In genomic region chr11:23008824-23009200, GRCm38 (mm10) we compare ENCODE assay signal across 8 mouse cellular contexts. TPM values are rescaled to one million over a fixed set of nuclear protein-coding genes. Genes with fewer than 3 reads are reported as not detected.
A peak's percentile ranks its signal among the peaks of the same experiment; 100 is the strongest.
DNase-seq lines count a peak whose midpoint lies in the region; ATAC-seq and TF ChIP-seq lines count a peak whose summit lies in the region.

No protein-coding gene starts in this region.

- peak overlapping the region; percentile 87 for H3K4me2 ChIP-seq in heart, embryonic 11.5 days
- peak overlapping the region; percentile 75 for H3K4me2 ChIP-seq in heart, embryonic 16.5 days (ENCODE audit: low read depth, low read length)
- H3K4me2 ChIP-seq in liver, embryonic 16.5 days (ENCODE audit: low read depth, low read length): peak overlapping the region; percentile 86

- H3K27ac ChIP-seq in heart, embryonic 11.5 days (ENCODE audit: low read depth, low read length): no peak overlapping the region
- no peak overlapping the region for H3K27ac ChIP-seq in ES-E14 (ENCODE audit: insufficient read depth, low read depth, low read length, poor library complexity, severe bottlenecking)
- H3K27ac ChIP-seq in heart, embryonic 16.5 days (ENCODE audit: low read length): no peak overlapping the region
- H3K27ac ChIP-seq in liver, embryonic 16.5 days (ENCODE audit: low read length): no peak overlapping the region

- H3K36me3 ChIP-seq in heart, embryonic 11.5 days (ENCODE audit: control insufficient read depth, insufficient read depth, low read length): peaks cover 7% of the 10 kb centered on the region
- peaks cover 4% of the 10 kb centered on the region for H3K36me3 ChIP-seq in ES-E14 (ENCODE audit: control insufficient read depth, insufficient read depth, low read length, poor library complexity, severe bottlenecking)
- H3K36me3 ChIP-seq in heart, embryonic 16.5 days (ENCODE audit: control insufficient read depth, insufficient read depth): peaks cover 9% of the 10 kb centered on the region
- peaks cover 10% of the 10 kb centered on the region for H3K36me3 ChIP-seq in liver, embryonic 16.5 days (ENCODE audit: control insufficient read depth, insufficient read depth)

- intact Hi-C loops in heart, postnatal 10 days (cut with DNase I): loop anchor here (5.0 kb wide), 2 partner anchors 248 to 263 kb away; partner anchors contain the start of gene Xpo1
- intact Hi-C loops in left cerebral cortex, postnatal 14 days (cut with DNase I): loop anchor here (2.0 to 5.0 kb wide), 3 partner anchors 58 to 263 kb away; partner anchors contain the start of gene Xpo1

- H3K9ac ChIP-seq in heart, embryonic 11.5 days (ENCODE audit: low read depth, low read length): no peak overlapping the region
- H3K9ac ChIP-seq in ES-E14 (ENCODE audit: insufficient read depth, low read depth, low read length, poor library complexity, severe bottlenecking): no peak overlapping the region
- H3K9ac ChIP-seq in heart, embryonic 16.5 days (ENCODE audit: low read length): peak overlapping the region; percentile 84
- H3K9ac ChIP-seq in liver, embryonic 16.5 days (ENCODE audit: low read depth, low read length): peak overlapping the region; percentile 81

- H3K4me3 ChIP-seq in heart, embryonic 11.5 days (ENCODE audit: low read depth, low read length): peak overlapping the region; percentile 64
- peak overlapping the region; percentile 66 to 85; a peak in 3 of 4 replicates for H3K4me3 ChIP-seq in ES-E14 (ENCODE audit: insufficient read depth in 1 of 2, low read depth in 1 of 2, low read length in 2 of 2, poor library complexity in 1 of 2, severe bottlenecking in 1 of 2)
- H3K4me3 ChIP-seq in heart, embryonic 16.5 days (ENCODE audit: low read length): peak overlapping the region; percentile 69
- H3K4me3 ChIP-seq in liver, embryonic 16.5 days (ENCODE audit: low read depth, low read length): peak overlapping the region; percentile 68

- H3K4me1 ChIP-seq in heart, embryonic 11.5 days (ENCODE audit: control insufficient read depth, insufficient read depth, low read length): peaks cover 3% of the 10 kb centered on the region; the same call in 1 of the 2 replicates
- H3K4me1 ChIP-seq in ES-E14 (ENCODE audit: control insufficient read depth in 2 of 2, insufficient read depth in 2 of 2, low read length in 2 of 2, poor library complexity in 1 of 2): no peaks in the 10 kb centered on the region
- no peaks in the 10 kb centered on the region; the same call in 1 of the 2 replicates for H3K4me1 ChIP-seq in heart, embryonic 16.5 days (ENCODE audit: control insufficient read depth, insufficient read depth, low read length)
- peaks cover 4% of the 10 kb centered on the region for H3K4me1 ChIP-seq in liver, embryonic 16.5 days (ENCODE audit: control insufficient read depth, low read depth, low read length)

- H3K9me3 ChIP-seq in heart, embryonic 11.5 days (replicated peaks; ENCODE audit: control insufficient read depth, low read length): no peaks in the 10 kb centered on the region
- H3K9me3 ChIP-seq in ES-E14 (ENCODE audit: control insufficient read depth, insufficient read depth, low read depth, low read length): no peaks in the 10 kb centered on the region
- no peaks in the 10 kb centered on the region for H3K9me3 ChIP-seq in heart, embryonic 16.5 days (replicated peaks; ENCODE audit: control insufficient read depth, low read length)
- no peaks in the 10 kb centered on the region for H3K9me3 ChIP-seq in liver, embryonic 16.5 days (replicated peaks; ENCODE audit: control insufficient read depth, low read length)

- in situ Hi-C loops in ES-E14 (cut with MboI; ENCODE audit: low sequenced_read_pairs in 2 of 2, unreplicated experiment in 2 of 2): loop anchor here in 1 of 2 experiments (5.0 kb wide), 1 partner anchor 273 kb away; no protein-coding TSS in a partner anchor

- H3K27me3 ChIP-seq in heart, embryonic 11.5 days (ENCODE audit: control insufficient read depth, insufficient read depth, low read length): no peaks in the 10 kb centered on the region
- no peaks in the 10 kb centered on the region for H3K27me3 ChIP-seq in heart, embryonic 16.5 days (ENCODE audit: control insufficient read depth, insufficient read depth, low read length)
- no peaks in the 10 kb centered on the region for H3K27me3 ChIP-seq in liver, embryonic 16.5 days (ENCODE audit: control insufficient read depth, insufficient read depth, low read depth, low read length)

- no peak for ATAC-seq in heart, embryonic 11.5 days (replicated peaks; ENCODE audit: insufficient number of reproducible peaks, low FRiP score, low TSS enrichment)
- ATAC-seq in heart, embryonic 16.5 days (replicated peaks; ENCODE audit: extremely low read depth, insufficient read depth, low FRiP score): no peak
- ATAC-seq in liver, embryonic 16.5 days (ENCODE audit: low read depth): no peak

- 28% methylated on average over 4 of the region's 4 CpGs for WGBS in heart, embryonic 11.5 days (ENCODE audit: insufficient replicate concordance)
- 23% methylated on average over 4 of the region's 4 CpGs for WGBS in heart, embryonic 16.5 days
- WGBS in liver, embryonic 16.5 days (ENCODE audit: insufficient replicate concordance): 16% methylated on average over 4 of the region's 4 CpGs

- DNase-seq in heart, postnatal 10 days: no peak
- no peak for DNase-seq in ES-E14 (ENCODE audit: low read depth, low spot score)
- no peak for DNase-seq in left cerebral cortex, postnatal 14 days (ENCODE audit: low spot score in 2 of 2)
- DNase-seq in adrenal gland, adult 18-20 months (ENCODE audit: low spot score in 2 of 2): no peak
- DNase-seq in thymus, adult 18-20 months: no peak

TF ChIP-seq in ES-E14, 5 proteins besides CTCF, POLR2A, EP300 and RAD21:
- TF ChIP-seq MAFK (IDR thresholded peaks at IDR 0.05; ENCODE audit: insufficient read depth, low read depth, low read length) (no peak), CHD2 (IDR thresholded peaks at IDR 0.05; ENCODE audit: low read depth, low read length) (no peak), HCFC1 (IDR thresholded peaks at IDR 0.05; ENCODE audit: borderline replicate concordance, insufficient read depth, low read length) (no peak), ZC3H11A (IDR thresholded peaks at IDR 0.05; ENCODE audit: borderline replicate concordance, low read depth, low read length) (no peak), ZNF384 (IDR thresholded peaks at IDR 0.05; ENCODE audit: low read depth, low read length) (no peak)

RNA-seq across cellular contexts. Expression of gene Fam161a, which starts 1.5 kb away (rescaled TPM):
- polyA plus RNA-seq in heart, embryonic 11.5 days (2014; fragmentation: Nextera tagmentation; extraction: Ambion mirVana): 1.3 and 1.9 TPM in 2 replicates
- total RNA-seq in heart, postnatal 10 days (2021): 1 to 10 TPM; 2.0 TPM
- 2.7 and 3.7 TPM in 2 replicates for total RNA-seq in ES-E14 (2012; rRNA removed)
- 1.5 and 2.2 TPM in 2 replicates for polyA plus RNA-seq in heart, embryonic 16.5 days (2015; fragmentation: Nextera tagmentation; extraction: Ambion mirVana)
- 0.81 and 1.4 TPM in 2 replicates for polyA plus RNA-seq in liver, embryonic 16.5 days (2015; fragmentation: Nextera tagmentation; extraction: Ambion mirVana)
- 1 to 10 TPM; 2.9 to 3.9 TPM for total RNA-seq in left cerebral cortex, postnatal 14 days (2021)
- 10 to 100 TPM; 30.2 to 46.8 TPM for total RNA-seq in adrenal gland, adult 18-20 months (2021)

RNA-seq across cellular contexts. Expression of gene Cct4, which starts 18.5 kb away (rescaled TPM):
- polyA plus RNA-seq in heart, embryonic 11.5 days (2014; fragmentation: Nextera tagmentation; extraction: Ambion mirVana): 275 and 277 TPM in 2 replicates
- 100 to 1,000 TPM; 134 to 139 TPM for total RNA-seq in heart, postnatal 10 days (2021)
- total RNA-seq in ES-E14 (2012; rRNA removed): 329 and 382 TPM in 2 replicates
- polyA plus RNA-seq in heart, embryonic 16.5 days (2015; fragmentation: Nextera tagmentation; extraction: Ambion mirVana): 199 and 221 TPM in 2 replicates
- 103 and 111 TPM in 2 replicates for polyA plus RNA-seq in liver, embryonic 16.5 days (2015; fragmentation: Nextera tagmentation; extraction: Ambion mirVana)
- total RNA-seq in left cerebral cortex, postnatal 14 days (2021): 100 to 1,000 TPM in 1 of 2 experiments, 10 to 100 TPM in 1; 94.9 to 101 TPM
- total RNA-seq in adrenal gland, adult 18-20 months (2021): 100 to 1,000 TPM; 218 to 285 TPM

RNA-seq across cellular contexts. Expression of gene Commd1, which starts 26.6 kb away (rescaled TPM):
- 327 and 355 TPM in 2 replicates for polyA plus RNA-seq in heart, embryonic 11.5 days (2014; fragmentation: Nextera tagmentation; extraction: Ambion mirVana)
- total RNA-seq in heart, postnatal 10 days (2021): 100 to 1,000 TPM; 179 to 180 TPM
- 83.5 and 106 TPM in 2 replicates for total RNA-seq in ES-E14 (2012; rRNA removed)
- 333 and 350 TPM in 2 replicates for polyA plus RNA-seq in heart, embryonic 16.5 days (2015; fragmentation: Nextera tagmentation; extraction: Ambion mirVana)
- 165 and 171 TPM in 2 replicates for polyA plus RNA-seq in liver, embryonic 16.5 days (2015; fragmentation: Nextera tagmentation; extraction: Ambion mirVana)
- 10 to 100 TPM; 39.0 to 39.2 TPM for total RNA-seq in left cerebral cortex, postnatal 14 days (2021)
- 100 to 1,000 TPM in 1 of 2 experiments, 10 to 100 TPM in 1; 93.8 to 103 TPM for total RNA-seq in adrenal gland, adult 18-20 months (2021)

RNA-seq across cellular contexts. Expression of gene Gm28048, which starts 26.9 kb away (rescaled TPM):
- polyA plus RNA-seq in heart, embryonic 11.5 days (2014; fragmentation: Nextera tagmentation; extraction: Ambion mirVana): 8.2 and 11.5 TPM in 2 replicates
- 10 to 100 TPM in 1 of 2 experiments, 1 to 10 TPM in 1; 8.5 to 10.8 TPM for total RNA-seq in heart, postnatal 10 days (2021)
- total RNA-seq in ES-E14 (2012; rRNA removed): 13.8 and 16.3 TPM in 2 replicates
- polyA plus RNA-seq in heart, embryonic 16.5 days (2015; fragmentation: Nextera tagmentation; extraction: Ambion mirVana): 10.7 and 15.8 TPM in 2 replicates
- 6.4 and 8.8 TPM in 2 replicates for polyA plus RNA-seq in liver, embryonic 16.5 days (2015; fragmentation: Nextera tagmentation; extraction: Ambion mirVana)
- total RNA-seq in left cerebral cortex, postnatal 14 days (2021): 10 to 100 TPM; 10.3 to 13.5 TPM
- total RNA-seq in adrenal gland, adult 18-20 months (2021): 10 to 100 TPM; 23.9 to 39.5 TPM

RNA-seq across cellular contexts. Expression of gene Zrsr1, which starts 37.0 kb away (rescaled TPM):
- 2.2 and 3.1 TPM in 2 replicates for polyA plus RNA-seq in heart, embryonic 11.5 days (2014; fragmentation: Nextera tagmentation; extraction: Ambion mirVana)
- 10 to 100 TPM in 1 of 2 experiments, 1 to 10 TPM in 1; 8.8 to 10.1 TPM for total RNA-seq in heart, postnatal 10 days (2021)
- 6.4 and 18.0 TPM in 2 replicates for total RNA-seq in ES-E14 (2012; rRNA removed)
- 1.8 and 1.9 TPM in 2 replicates for polyA plus RNA-seq in heart, embryonic 16.5 days (2015; fragmentation: Nextera tagmentation; extraction: Ambion mirVana)
- 3.1 and 3.8 TPM in 2 replicates for polyA plus RNA-seq in liver, embryonic 16.5 days (2015; fragmentation: Nextera tagmentation; extraction: Ambion mirVana)
- total RNA-seq in left cerebral cortex, postnatal 14 days (2021): 10 to 100 TPM; 53.1 to 56.3 TPM
- total RNA-seq in adrenal gland, adult 18-20 months (2021): 10 to 100 TPM; 36.6 to 46.3 TPM

Comparison
In these comparisons a context has a peak if more than half of its experiments do, and no peak if none do; other contexts are left out.
1. H3K9ac ChIP-seq: peak in heart, embryonic 16.5 days (single experiment) and liver, embryonic 16.5 days (single experiment); none in heart, embryonic 11.5 days (single experiment) and ES-E14 (single experiment).
2. Peak in every context shown above with its lines, with median percentiles within 50 percentile points of each other: H3K4me2 ChIP-seq and H3K4me3 ChIP-seq.